ENCODE assay signal across 8 mouse cellular contexts in the genomic region with DNA sequence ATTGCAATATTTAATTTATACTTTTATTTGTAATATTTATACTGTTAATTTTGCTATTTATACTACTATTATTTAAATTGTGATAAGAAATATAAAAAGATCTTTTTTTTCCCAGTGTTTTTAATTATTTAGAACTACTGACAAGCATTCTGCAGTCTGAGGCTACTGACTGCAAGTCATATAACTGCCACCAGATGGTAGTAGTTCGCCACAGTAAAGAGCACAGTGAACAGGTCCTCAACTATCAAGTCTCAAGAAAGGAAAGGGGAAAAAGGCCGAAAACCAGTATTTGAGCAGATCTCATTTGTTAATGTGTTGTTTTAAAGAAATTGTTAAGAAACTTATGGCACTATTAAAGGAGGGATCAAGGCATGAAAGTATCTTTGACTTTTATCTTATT.
DNase-seq lines count a peak whose midpoint lies in the region; ATAC-seq and TF ChIP-seq lines count a peak whose summit lies in the region.
"Had no signal": no experiment of that assay in that cellular context is flagged by ENCODE, and none has a peak within 500 bp of the region (broad histone marks: within the 10 kb centered on the region; RNA-seq: fewer than 3 reads in every experiment).

No protein-coding gene starts in this region.

- no peaks in the 10 kb centered on the region for H3K36me3 ChIP-seq in neural tube, embryonic 11.5 days (ENCODE audit: control insufficient read depth, insufficient read depth, low read length)
- no peaks in the 10 kb centered on the region for H3K36me3 ChIP-seq in forebrain, postnatal 0 days (ENCODE audit: insufficient read depth)
- H3K36me3 ChIP-seq in midbrain, embryonic 14.5 days (ENCODE audit: control insufficient read depth, insufficient read depth, low read length), result no peaks in the 10 kb centered on the region

- no peak overlapping the region for H3K4me3 ChIP-seq in neural tube, embryonic 11.5 days (ENCODE audit: low read depth, low read length)
- H3K4me3 ChIP-seq in forebrain, postnatal 0 days (ENCODE audit: low read depth, low read length), result no peak overlapping the region
- H3K4me3 ChIP-seq in midbrain, embryonic 14.5 days (replicated peaks; ENCODE audit: low read depth, low read length), result no peak overlapping the region
- H3K4me3 ChIP-seq: myocyte had no signal

- peak; percentile 88 for TF ChIP-seq CTCF in forebrain, postnatal 0 days (IDR thresholded peaks at IDR 0.05; ENCODE audit: low read depth)

- no peak overlapping the region for H3K27ac ChIP-seq in neural tube, embryonic 11.5 days (ENCODE audit: low read depth, low read length)
- H3K27ac ChIP-seq in forebrain, postnatal 0 days (ENCODE audit: low read depth, low read length), result no peak overlapping the region
- H3K27ac ChIP-seq in midbrain, embryonic 14.5 days (replicated peaks; ENCODE audit: low read depth, low read length), result no peak overlapping the region

- no peaks in the 10 kb centered on the region for H3K9me3 ChIP-seq in neural tube, embryonic 11.5 days (ENCODE audit: control insufficient read depth, low read length)
- H3K9me3 ChIP-seq in forebrain, postnatal 0 days (ENCODE audit: low read length), result no peaks in the 10 kb centered on the region
- no peaks in the 10 kb centered on the region for H3K9me3 ChIP-seq in midbrain, embryonic 14.5 days (ENCODE audit: control insufficient read depth, low read length)

- WGBS in neural tube, embryonic 11.5 days, result 26% methylated on average over 2 of the region's 2 CpGs
- 8% methylated on average over 2 of the region's 2 CpGs for WGBS in forebrain, postnatal 0 days
- WGBS in midbrain, embryonic 14.5 days, result 28% methylated on average over 2 of the region's 2 CpGs

- no peaks in the 10 kb centered on the region for H3K27me3 ChIP-seq in neural tube, embryonic 11.5 days (ENCODE audit: control insufficient read depth, insufficient read depth, low read length)
- no peaks in the 10 kb centered on the region for H3K27me3 ChIP-seq in forebrain, postnatal 0 days (ENCODE audit: insufficient read depth, low read length)
- H3K27me3 ChIP-seq in midbrain, embryonic 14.5 days (ENCODE audit: control insufficient read depth, insufficient read depth, low read length), result no peaks in the 10 kb centered on the region

- peak; percentile 83; the same call in 1 of the 2 replicates for ATAC-seq in neural tube, embryonic 11.5 days (ENCODE audit: insufficient read depth, low FRiP score, low TSS enrichment)
- ATAC-seq in forebrain, postnatal 0 days, result peak; percentile 80
- peak; percentile 74; the same call in 1 of the 2 replicates for ATAC-seq in midbrain, embryonic 14.5 days (ENCODE audit: low FRiP score, low TSS enrichment)

- no peaks in the 10 kb centered on the region for H3K4me1 ChIP-seq in neural tube, embryonic 11.5 days (ENCODE audit: control insufficient read depth, insufficient read depth, low read length)
- H3K4me1 ChIP-seq in forebrain, postnatal 0 days (ENCODE audit: insufficient read depth), result no peaks in the 10 kb centered on the region
- H3K4me1 ChIP-seq in midbrain, embryonic 14.5 days (ENCODE audit: control insufficient read depth, insufficient read depth, low read length), result no peaks in the 10 kb centered on the region

- no peak overlapping the region for H3K9ac ChIP-seq in neural tube, embryonic 11.5 days (ENCODE audit: low read length)
- no peak overlapping the region for H3K9ac ChIP-seq in forebrain, postnatal 0 days
- H3K9ac ChIP-seq in midbrain, embryonic 14.5 days (replicated peaks; ENCODE audit: low read length), result no peak overlapping the region

- H3K4me2 ChIP-seq in neural tube, embryonic 11.5 days (ENCODE audit: low read depth), result no peak overlapping the region
- H3K4me2 ChIP-seq in forebrain, postnatal 0 days (ENCODE audit: low read depth), result no peak overlapping the region
- no peak overlapping the region for H3K4me2 ChIP-seq in midbrain, embryonic 14.5 days (ENCODE audit: low read length)

- DNase-seq in neural tube, embryonic 11.5 days (ENCODE audit: low spot score), result peak; percentile 56
- DNase-seq in neural tube, embryonic 10.5 days (ENCODE audit: extremely low spot score, low spot score), result no peak
- peak; percentile 23 for DNase-seq in adrenal gland, postnatal 14 days
- DNase-seq in forebrain, postnatal 0 days, result peak; percentile 83
- DNase-seq in layer of hippocampus, adult 9-10 months (ENCODE audit: low spot score), result peak; percentile 25
- peak; percentile 88 for DNase-seq in midbrain, embryonic 14.5 days
- DNase-seq in urinary bladder, postnatal 10 days (ENCODE audit: low spot score), result no peak

Comparison
In these comparisons a context has a peak if more than half of its experiments do, and no peak if none do; other contexts are left out.
1. DNase-seq: peak in neural tube, embryonic 11.5 days (single experiment), adrenal gland, postnatal 14 days (single experiment), forebrain, postnatal 0 days (single experiment), layer of hippocampus, adult 9-10 months (single experiment) and midbrain, embryonic 14.5 days (single experiment); none in neural tube, embryonic 10.5 days (single experiment) and urinary bladder, postnatal 10 days (single experiment).
2. Peak in every context shown above with its lines, with median percentiles within 50 percentile points of each other: ATAC-seq.